ENCODE assay signal across 8 mouse cellular contexts in the genomic region with DNA sequence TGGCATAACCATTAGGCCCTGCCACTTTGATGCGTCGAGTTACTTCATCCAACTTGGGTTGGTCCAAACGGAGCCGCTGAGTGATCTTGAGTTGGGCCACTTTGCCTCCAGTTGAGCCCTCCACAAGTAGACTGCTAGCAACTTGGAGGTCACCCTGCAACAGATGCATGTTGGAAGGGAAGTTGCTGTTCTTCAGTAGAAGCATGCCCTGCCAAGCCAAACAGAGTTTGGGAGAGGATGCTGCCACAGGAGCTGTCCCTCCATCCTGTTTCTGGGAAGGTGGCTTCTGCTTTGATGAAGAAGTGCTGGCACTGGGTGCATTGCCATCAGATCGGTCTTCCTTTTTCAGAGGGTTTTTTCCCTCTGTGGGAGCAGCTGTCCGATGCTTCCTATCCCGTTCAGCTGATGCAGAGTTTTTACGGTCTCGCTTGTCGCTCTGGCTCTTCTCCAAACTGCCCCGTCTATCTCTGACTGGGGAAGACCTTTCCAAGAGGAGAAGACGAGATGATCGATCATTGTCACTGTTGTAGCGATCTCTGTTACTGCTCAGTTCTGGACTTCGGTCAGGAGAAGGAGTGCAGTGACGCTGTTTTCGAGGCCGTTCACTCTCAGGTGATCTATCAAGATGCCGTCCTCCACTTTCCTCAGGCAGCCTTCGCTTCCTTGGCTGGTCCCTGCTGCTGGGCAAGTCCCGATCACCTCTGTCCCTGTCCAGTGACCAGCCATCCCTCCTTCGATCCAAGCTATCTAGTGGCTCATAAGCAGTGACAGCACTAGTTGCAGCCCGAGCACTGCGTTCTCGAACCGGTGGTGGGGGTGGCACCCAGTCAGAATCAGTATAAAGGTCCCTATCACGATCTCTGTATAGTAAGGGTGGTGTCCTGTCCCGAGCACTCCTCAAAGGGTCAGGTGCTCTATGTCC. TPM values are rescaled to one million over a fixed set of nuclear protein-coding genes. Genes with fewer than 3 reads are reported as not detected.
DNase-seq lines count a peak whose midpoint lies in the region; ATAC-seq and TF ChIP-seq lines count a peak whose summit lies in the region.

No protein-coding gene starts in this region.

- peak; percentile 1 for DNase-seq in thymus, adult 2 months
- no peak for DNase-seq in thymus, postnatal 36 days
- no peak for DNase-seq in embryonic facial prominence, embryonic 10.5 days (ENCODE audit: low spot score)
- DNase-seq in heart, postnatal 4 days: peak; percentile 19
- DNase-seq in limb, embryonic 14.5 days (ENCODE audit: low spot score): no peak
- no peak for DNase-seq in ovary, postnatal 36 days (ENCODE audit: low spot score)
- no peak for DNase-seq in natural killer cell, adult 2 months (ENCODE audit: low spot score in 2 of 2)

- H3K27me3 ChIP-seq in thymus, adult 2 months (ENCODE audit: control insufficient read depth, insufficient read depth, low read length): no peaks in the 10 kb centered on the region
- no peaks in the 10 kb centered on the region for H3K27me3 ChIP-seq in embryonic facial prominence, embryonic 10.5 days (replicated peaks; ENCODE audit: low read depth, poor library complexity, severe bottlenecking)
- no peaks in the 10 kb centered on the region for H3K27me3 ChIP-seq in limb, embryonic 14.5 days (ENCODE audit: control insufficient read depth, insufficient read depth, low read length)

- no peak overlapping the region for H3K27ac ChIP-seq in thymus, adult 2 months (ENCODE audit: control insufficient read depth, insufficient read depth, low read length)
- no peak overlapping the region for H3K27ac ChIP-seq in embryonic facial prominence, embryonic 10.5 days (replicated peaks)
- H3K27ac ChIP-seq in limb, embryonic 14.5 days (replicated peaks; ENCODE audit: low read depth, low read length): no peak overlapping the region

- H3K9me3 ChIP-seq in embryonic facial prominence, embryonic 10.5 days: no peaks in the 10 kb centered on the region
- no peaks in the 10 kb centered on the region for H3K9me3 ChIP-seq in limb, embryonic 14.5 days (ENCODE audit: control insufficient read depth, low read length)

- H3K4me1 ChIP-seq in thymus, adult 2 months (replicated peaks; ENCODE audit: control insufficient read depth, insufficient read depth, low read length): peaks cover 24% of the 10 kb centered on the region
- peaks cover 45% of the 10 kb centered on the region for H3K4me1 ChIP-seq in embryonic facial prominence, embryonic 10.5 days
- peaks cover 21% of the 10 kb centered on the region for H3K4me1 ChIP-seq in limb, embryonic 14.5 days (ENCODE audit: control insufficient read depth, insufficient read depth, low read length)

- peak overlapping the region; percentile 91; the same call in 1 of the 2 replicates for H3K9ac ChIP-seq in limb, embryonic 14.5 days (ENCODE audit: low read depth, low read length, severe bottlenecking)

- H3K4me3 ChIP-seq in thymus, adult 2 months (ENCODE audit: control insufficient read depth, insufficient read depth, low read length): no peak overlapping the region
- peak overlapping the region; percentile 78 for H3K4me3 ChIP-seq in embryonic facial prominence, embryonic 10.5 days
- peak overlapping the region; percentile 98 for H3K4me3 ChIP-seq in limb, embryonic 14.5 days (replicated peaks; ENCODE audit: low read length)

- H3K4me2 ChIP-seq in limb, embryonic 14.5 days (replicated peaks; ENCODE audit: low read depth, low read length, severe bottlenecking): peak overlapping the region; percentile 93

- 92% methylated on average over 28 of the region's 28 CpGs for WGBS in thymus, adult 2 months
- WGBS in embryonic facial prominence, embryonic 10.5 days: 88% methylated on average over 28 of the region's 28 CpGs
- 70% methylated on average over 28 of the region's 28 CpGs for WGBS in limb, embryonic 14.5 days

- no peak for TF ChIP-seq POLR2A in thymus, adult 2 months (IDR thresholded peaks at IDR 0.05; ENCODE audit: control insufficient read depth, extremely low read depth, insufficient read depth, low read length, poor library complexity)
- TF ChIP-seq POLR2A in limb, embryonic 14.5 days (IDR thresholded peaks at IDR 0.05; ENCODE audit: borderline replicate concordance, extremely low read depth, insufficient read depth, insufficient read length): no peak

- TF ChIP-seq CTCF in thymus, adult 2 months (IDR thresholded peaks at IDR 0.05; ENCODE audit: borderline replicate concordance, control insufficient read depth, extremely low read depth, insufficient read depth, low read length, poor library complexity): no peak

- H3K36me3 ChIP-seq in thymus, adult 2 months (ENCODE audit: control insufficient read depth, insufficient read depth, low read length): peaks cover 11% of the 10 kb centered on the region
- peaks cover 60% of the 10 kb centered on the region for H3K36me3 ChIP-seq in embryonic facial prominence, embryonic 10.5 days (replicated peaks)
- peaks cover 30% of the 10 kb centered on the region for H3K36me3 ChIP-seq in limb, embryonic 14.5 days (ENCODE audit: control insufficient read depth, insufficient read depth, low read length)

- ATAC-seq in limb, embryonic 14.5 days (ENCODE audit: low FRiP score, low read depth): no peak
- no peak for ATAC-seq in inflammation-experienced regulatory T-cells, adult 6 months

RNA-seq across cellular contexts. Expression of a gene that starts 2.7 kb away (rescaled TPM):
- polyA plus RNA-seq in thymus, adult 2 months (2012; rRNA removed): 16.4 and 20.9 TPM in 2 replicates
- 21.0 and 21.6 TPM in 2 replicates for polyA plus RNA-seq in embryonic facial prominence, embryonic 10.5 days (2016; fragmentation: Nextera tagmentation; extraction: Ambion mirVana)
- 10 to 100 TPM; 33.0 to 35.1 TPM for total RNA-seq in heart, postnatal 4 days (2021)
- polyA plus RNA-seq in limb, embryonic 14.5 days (2012; rRNA removed): 6.8 and 6.9 TPM in 2 replicates
- polyA plus RNA-seq in limb, embryonic 14.5 days (2014; fragmentation: Nextera tagmentation; extraction: Ambion mirVana): 14.0 and 16.3 TPM in 2 replicates
- 10 to 100 TPM; 14.5 to 20.3 (median 18.8) TPM for polyA plus RNA-seq in inflammation-experienced regulatory T-cells, adult 6 months (2017; shearing (Covaris generic))

RNA-seq across cellular contexts. Expression of a gene that starts 39.7 kb away (rescaled TPM):
- polyA plus RNA-seq in thymus, adult 2 months (2012; rRNA removed): 0.11 and 0.20 TPM in 2 replicates
- 2.1 and 2.5 TPM in 2 replicates for polyA plus RNA-seq in embryonic facial prominence, embryonic 10.5 days (2016; fragmentation: Nextera tagmentation; extraction: Ambion mirVana)
- total RNA-seq in heart, postnatal 4 days (2021): under 1 TPM; 0.31 to 0.32 TPM
- polyA plus RNA-seq in limb, embryonic 14.5 days (2012; rRNA removed): 4.1 and 4.9 TPM in 2 replicates
- 8.0 and 9.5 TPM in 2 replicates for polyA plus RNA-seq in limb, embryonic 14.5 days (2014; fragmentation: Nextera tagmentation; extraction: Ambion mirVana)
- 1 to 10 TPM; 1.5 to 1.9 (median 1.6) TPM for polyA plus RNA-seq in inflammation-experienced regulatory T-cells, adult 6 months (2017; shearing (Covaris generic))

RNA-seq across cellular contexts. Expression of a gene that starts 52.1 kb away (rescaled TPM):
- 109 and 126 TPM in 2 replicates for polyA plus RNA-seq in thymus, adult 2 months (2012; rRNA removed)
- polyA plus RNA-seq in embryonic facial prominence, embryonic 10.5 days (2016; fragmentation: Nextera tagmentation; extraction: Ambion mirVana): 187 and 191 TPM in 2 replicates
- 10 to 100 TPM; 69.7 to 70.3 TPM for total RNA-seq in heart, postnatal 4 days (2021)
- 87.4 and 101 TPM in 2 replicates for polyA plus RNA-seq in limb, embryonic 14.5 days (2012; rRNA removed)
- polyA plus RNA-seq in limb, embryonic 14.5 days (2014; fragmentation: Nextera tagmentation; extraction: Ambion mirVana): 194 and 202 TPM in 2 replicates
- 100 to 1,000 TPM; 181 to 254 (median 184) TPM for polyA plus RNA-seq in inflammation-experienced regulatory T-cells, adult 6 months (2017; shearing (Covaris generic))

Comparison
In these comparisons a context has a peak if more than half of its experiments do, and no peak if none do; other contexts are left out.
1. DNase-seq: peak in thymus, adult 2 months (single experiment) and heart, postnatal 4 days (single experiment); none in thymus, postnatal 36 days (0 of 2), embryonic facial prominence, embryonic 10.5 days (single experiment), limb, embryonic 14.5 days (single experiment), ovary, postnatal 36 days (single experiment) and natural killer cell, adult 2 months (0 of 2).